Mouse (Mus musculus) embryonic fibroblast, embryonic 13.5 days (primary cell): ENCODE measurements around the gene Cacnb4. TPM values are rescaled to one million over a fixed set of nuclear protein-coding genes. Genes with fewer than 3 reads are reported as not detected.

Experiments used
- H3K27ac ChIP-seq: 2 replicates; pipeline ENCODE4 v1.5.1; 2012; ENCODE audit warnings: low read length, control low read depth, inconsistent platforms; ENCODE audit not compliant: insufficient read depth
- H3K4me1 ChIP-seq: 2 replicates; pipeline ENCODE4 v1.6.1; 2011; ENCODE audit warnings: low read length; ENCODE audit not compliant: control insufficient read depth, insufficient read depth
- H3K4me3 ChIP-seq: 2 replicates; pipeline ENCODE4 v1.5.1; 2011; ENCODE audit warnings: mild to moderate bottlenecking, control low read depth, low read length; ENCODE audit not compliant: insufficient read depth
- CTCF ChIP-seq: IDR thresholded peaks from 2 replicates; pipeline ENCODE4 v1.5.1; 2011; ENCODE audit warnings: mild to moderate bottlenecking, control low read depth, low read length, moderate library complexity, borderline replicate concordance; ENCODE audit not compliant: insufficient read depth
- POLR2A ChIP-seq: IDR thresholded peaks from 2 replicates; pipeline ENCODE4 v1.6.1; 2011; ENCODE audit warnings: low read depth, mild to moderate bottlenecking, control low read depth, low read length, moderate library complexity
- polyA plus RNA-seq: library from polyadenylated mRNA; stranded (reverse); fragments of >200 nt; gene quantifications from 2 replicates; pipeline ENCODE4 v1.2.4, GENCODE M21; 2011; ENCODE audit warnings: low read depth; ENCODE audit not compliant: missing spikeins, insufficient read length

Gene Cacnb4
- polyA plus RNA-seq, 1 experiment = 0.93 TPM

- TF ChIP-seq POLR2A (no peak), CTCF (no peak)
- Histone ChIP-seq H3K4me3 (no peak overlapping the region), H3K4me1 (peaks cover 14% of the 10 kb centered on the region)
Observed at GRCm38 (mm10) chr2:52474570-52474969, 202.1 kb downstream of the Cacnb4 start.

DNA sequence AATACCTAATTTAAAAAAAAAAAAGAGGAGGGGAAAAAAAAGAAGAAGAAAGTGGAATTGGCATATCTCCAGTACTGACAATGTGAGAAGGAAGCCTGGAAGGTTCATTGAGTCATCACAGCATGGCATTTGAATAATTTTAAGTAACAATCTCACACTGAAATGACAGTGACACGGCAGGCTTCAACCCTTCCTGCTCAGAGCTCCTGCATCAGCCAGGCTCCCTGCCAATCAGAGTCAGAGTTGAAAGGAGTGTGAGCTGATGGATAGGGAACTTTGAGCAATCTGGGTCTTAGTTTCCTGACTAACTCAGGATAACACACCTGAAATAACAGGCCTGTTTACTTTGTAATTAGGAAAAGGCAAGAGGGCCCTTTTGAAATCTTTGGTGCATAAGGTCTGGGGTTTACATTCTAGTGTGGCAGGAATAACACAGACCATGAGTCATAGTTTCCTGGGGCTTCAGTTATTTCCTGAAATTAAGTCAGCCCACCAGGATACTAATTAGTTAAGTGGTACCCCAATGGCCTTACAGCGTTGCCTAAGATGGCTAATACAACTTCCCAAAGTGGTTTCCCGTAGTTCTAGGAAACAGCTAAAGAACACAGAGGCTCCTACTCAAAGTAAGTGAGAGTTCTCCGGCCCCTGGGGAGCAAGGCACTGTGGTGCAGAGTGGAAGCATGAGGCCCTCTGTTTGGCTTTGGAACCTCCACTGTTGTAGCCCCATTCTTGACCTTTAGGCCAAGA is 204.9 kb downstream of the Cacnb4 start:
- H3K4me1 ChIP-seq = peaks cover 14% of the 10 kb centered on the region
- peak overlapping the region; percentile 32; the same call in 1 of the 2 replicates for H3K27ac ChIP-seq
- TF ChIP-seq POLR2A (no peak), CTCF (no peak)
- no peak overlapping the region for H3K4me3 ChIP-seq

More at GRCm38 (mm10) chr2:52474570-52474969, 202.1 kb downstream of the Cacnb4 start:
- H3K27ac ChIP-seq = no peak overlapping the region

DNA sequence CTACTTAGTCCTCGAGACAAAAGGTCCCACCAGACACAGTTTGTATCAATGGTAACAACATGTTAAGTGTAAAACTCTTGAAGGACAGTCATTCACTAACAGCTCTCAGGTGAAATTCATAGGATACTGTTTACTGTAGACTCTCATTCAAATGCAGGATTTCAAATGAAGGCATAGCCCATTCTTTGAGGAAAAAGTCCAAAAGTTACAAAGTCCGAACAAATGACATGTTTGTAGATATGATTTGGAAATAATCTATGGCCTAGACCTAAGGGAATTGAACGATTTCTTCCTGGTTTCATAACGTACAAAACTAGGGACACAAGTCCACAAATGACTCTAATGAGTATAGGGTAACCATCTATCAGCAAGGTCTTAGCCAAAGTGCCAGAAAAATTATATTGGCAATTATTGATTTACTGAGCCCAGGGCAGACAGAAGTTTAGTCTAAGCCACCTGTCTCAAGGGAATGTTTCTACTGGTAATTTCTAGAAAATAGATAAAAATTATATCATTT is 206.5 kb downstream of the Cacnb4 start:
- TF ChIP-seq POLR2A = no peak
- no peak for TF ChIP-seq CTCF
- H3K27ac ChIP-seq = no peak overlapping the region
- no peak overlapping the region for H3K4me3 ChIP-seq
- peaks cover 12% of the 10 kb centered on the region for H3K4me1 ChIP-seq

DNA sequence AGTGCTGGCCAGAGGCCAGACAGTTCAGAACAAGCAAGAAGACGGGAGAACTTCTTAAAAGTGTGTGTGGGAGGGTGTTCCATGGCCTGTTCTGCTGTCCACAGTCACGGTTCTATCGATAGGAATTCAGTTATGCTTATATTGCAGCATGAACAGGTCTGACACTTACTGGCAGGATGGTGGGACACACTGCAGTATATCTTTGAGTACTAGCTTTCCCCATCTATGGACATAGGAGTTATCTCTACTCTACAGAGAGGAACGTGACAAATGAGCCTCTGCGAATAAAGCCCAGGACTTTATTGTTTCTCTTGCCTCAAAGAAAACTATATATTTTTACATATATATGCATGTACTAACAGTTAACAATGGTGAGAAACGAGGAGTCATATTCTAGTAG is 209.0 kb downstream of the Cacnb4 start:
- TF ChIP-seq POLR2A (no peak), CTCF (no peak)
- H3K27ac ChIP-seq = no peak overlapping the region
- H3K4me3 ChIP-seq = no peak overlapping the region
- H3K4me1 ChIP-seq = peaks cover 7% of the 10 kb centered on the region

DNA sequence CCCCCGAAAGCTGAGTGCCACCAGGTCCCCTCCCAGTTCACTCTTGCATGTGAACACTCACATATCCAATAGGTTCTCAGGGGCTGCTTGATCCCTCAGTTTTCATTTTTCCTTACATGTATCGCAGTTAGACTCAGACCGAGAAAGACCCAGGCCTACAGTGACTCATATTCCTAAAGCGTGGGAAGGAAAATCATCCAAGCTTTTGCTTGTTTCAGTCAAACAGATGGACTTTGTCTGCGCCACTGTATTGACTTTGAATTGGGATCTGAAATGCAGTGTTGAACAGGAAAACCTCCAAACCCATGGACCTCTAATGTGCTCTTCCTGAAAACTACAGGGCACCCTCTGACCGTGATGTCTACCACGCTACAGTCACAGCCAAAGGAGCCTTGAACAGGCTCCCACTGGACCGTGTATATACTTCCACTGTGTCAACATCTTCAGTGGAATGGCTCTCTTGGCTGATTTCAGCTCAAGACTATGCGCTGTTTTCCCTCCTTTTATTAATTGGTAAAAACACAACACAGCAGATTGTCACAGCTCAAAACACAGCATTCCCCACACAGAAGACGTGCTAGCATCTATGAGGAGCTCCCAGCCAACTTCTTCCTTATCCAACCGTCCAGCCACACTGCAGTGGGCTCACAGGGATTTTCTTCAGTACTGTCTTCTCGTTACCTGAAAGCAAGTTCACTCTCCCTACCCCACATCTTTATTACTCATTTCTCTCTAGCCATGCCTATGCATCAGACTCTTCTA is 215.2 kb downstream of the Cacnb4 start:
- TF ChIP-seq POLR2A (no peak), CTCF (no peak)
- no peaks in the 10 kb centered on the region for H3K4me1 ChIP-seq
- H3K4me3 ChIP-seq = no peak overlapping the region
- no peak overlapping the region for H3K27ac ChIP-seq

DNA sequence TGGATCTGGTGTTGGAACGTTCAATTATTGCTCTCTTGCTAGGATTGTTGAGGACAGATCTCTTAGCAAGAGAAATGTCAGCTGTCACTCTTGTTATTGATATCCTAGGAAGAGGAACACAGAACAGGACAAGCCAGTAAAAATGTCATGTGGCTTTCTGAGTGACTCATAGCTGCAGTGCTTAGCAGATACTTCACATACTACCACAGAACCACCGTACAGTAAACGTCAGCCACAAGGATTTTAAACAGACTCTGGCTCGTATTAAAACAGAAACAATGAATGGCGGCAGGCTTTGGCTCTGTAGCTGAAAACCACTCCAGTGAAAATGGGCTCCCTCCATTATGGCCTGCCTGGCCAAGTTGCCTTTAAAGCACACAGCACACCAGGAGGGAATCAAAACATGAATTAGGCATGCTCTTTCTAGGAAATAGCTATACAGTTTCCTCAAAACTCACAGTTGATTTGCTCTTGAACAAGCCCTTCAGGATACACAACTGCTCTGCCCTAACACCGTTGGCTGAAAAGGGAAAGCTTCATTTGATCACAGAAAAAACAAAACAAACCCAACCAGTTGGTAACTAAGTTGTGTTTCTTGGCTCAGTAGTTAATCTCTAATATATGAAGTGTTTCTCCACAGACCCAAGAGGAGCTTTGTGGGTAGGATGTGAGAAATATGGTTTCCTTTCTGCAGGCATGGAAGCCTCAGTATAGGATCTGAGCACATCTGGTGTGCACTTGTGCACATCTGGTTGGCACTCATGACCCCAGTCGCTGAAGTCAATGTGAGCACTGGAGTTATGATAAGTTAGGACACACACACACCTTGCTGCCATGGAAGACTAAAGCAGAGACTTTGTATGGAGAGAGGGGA is 220.8 kb downstream of the Cacnb4 start:
- TF ChIP-seq CTCF = no peak
- no peak for TF ChIP-seq POLR2A
- no peak overlapping the region for H3K4me3 ChIP-seq
- peak overlapping the region; percentile 11; the same call in 1 of the 2 replicates for H3K27ac ChIP-seq
- H3K4me1 ChIP-seq = peaks cover 6% of the 10 kb centered on the region; the same call in 1 of the 2 replicates

DNA sequence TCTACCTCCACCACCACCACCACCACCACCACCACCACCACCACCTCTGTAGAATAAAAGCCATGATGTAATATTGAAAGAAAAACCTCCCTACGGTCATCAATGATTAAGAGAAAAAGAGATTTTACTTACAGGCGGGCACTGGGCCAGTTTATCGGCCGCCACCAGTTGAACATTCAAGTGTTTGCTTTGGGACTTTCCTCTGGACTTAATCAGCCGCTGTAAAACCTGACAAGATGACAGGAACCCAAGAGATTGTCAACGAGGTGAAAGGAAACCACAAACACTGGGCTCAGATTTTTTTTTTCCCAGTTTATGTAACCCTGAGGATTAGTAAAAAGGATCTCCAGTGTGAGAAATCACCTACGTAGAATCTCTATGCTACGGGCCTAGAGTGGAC is 226.8 kb downstream of the Cacnb4 start:
- TF ChIP-seq POLR2A (no peak), CTCF (no peak)

GRCm38 (mm10) chr2:52448916-52449315 is 227.7 kb downstream of the Cacnb4 start:
- no peak overlapping the region for H3K27ac ChIP-seq
- H3K4me3 ChIP-seq = no peak overlapping the region
- TF ChIP-seq POLR2A (no peak), CTCF (no peak)
- H3K4me1 ChIP-seq = 0 out of 2 replicates have a peak, but pooled peaks cover 5% of the 10 kb centered on the region

More for the DNA sequence above, 226.8 kb downstream of the Cacnb4 start:
- Histone ChIP-seq H3K27ac (no peak overlapping the region), H3K4me3 (no peak overlapping the region), H3K4me1 (0 out of 2 replicates have a peak, but pooled peaks cover 5% of the 10 kb centered on the region)

GRCm38 (mm10) chr2:52446648-52447047 is 230.0 kb downstream of the Cacnb4 start:
- no peak overlapping the region for H3K4me3 ChIP-seq
- H3K27ac ChIP-seq = no peak overlapping the region
- H3K4me1 ChIP-seq = 0 out of 2 replicates have a peak, but pooled peaks cover 5% of the 10 kb centered on the region
- TF ChIP-seq POLR2A (no peak), CTCF (no peak)
